Mouse (Mus musculus): ENCODE results near the gene Ggnbp2. TPM values are rescaled to one million over a fixed set of nuclear protein-coding genes. Genes with fewer than 3 reads are reported as not detected.

The Ggnbp2 gene
- polyA plus RNA-seq, 1 experiment from 2014 or later = 48.4 TPM

GRCm38 (mm10) chr11:84871548-84872069 is 992 bp upstream of the Ggnbp2 start:
- H3K9ac ChIP-seq (ENCODE audit: low read depth, low read length) = peak overlapping the region; percentile 91
- WGBS (ENCODE audit: insufficient replicate concordance) = 41% methylated on average over 4 of the region's 4 CpGs

GRCm38 (mm10) chr11:84871046-84871445 is 429 bp upstream of the Ggnbp2 start:
- Histone ChIP-seq H3K9ac (ENCODE audit: low read depth, low read length) (peak overlapping the region; percentile 91), H3K4me1 (ENCODE audit: control insufficient read depth, low read depth, low read length) (peaks cover 25% of the 10 kb centered on the region), H3K4me2 (ENCODE audit: low read depth, low read length) (peak overlapping the region; percentile 80), H3K27ac (ENCODE audit: low read length) (peak overlapping the region; percentile 100), H3K27me3 (ENCODE audit: control insufficient read depth, insufficient read depth, low read depth, low read length) (no peaks in the 10 kb centered on the region), H3K4me3 (ENCODE audit: low read depth, low read length) (peak overlapping the region; percentile 86), H3K36me3 (ENCODE audit: control insufficient read depth, insufficient read depth) (no peaks in the 10 kb centered on the region; the same call in 1 of the 2 replicates), H3K9me3 (replicated peaks; ENCODE audit: control insufficient read depth, low read length) (no peaks in the 10 kb centered on the region)
- 0% methylated on average over 10 of the region's 10 CpGs for WGBS (ENCODE audit: insufficient replicate concordance)
- peak; percentile 42 for ATAC-seq (ENCODE audit: low read depth)

More at GRCm38 (mm10) chr11:84871548-84872069, 992 bp upstream of the Ggnbp2 start:
- peaks cover 21% of the 10 kb centered on the region for H3K4me1 ChIP-seq (ENCODE audit: control insufficient read depth, low read depth, low read length)
- H3K27me3 ChIP-seq (ENCODE audit: control insufficient read depth, insufficient read depth, low read depth, low read length) = no peaks in the 10 kb centered on the region
- H3K4me3 ChIP-seq (ENCODE audit: low read depth, low read length) = peak overlapping the region; percentile 86
- H3K27ac ChIP-seq (ENCODE audit: low read length) = peak overlapping the region; percentile 100
- no peak for ATAC-seq (ENCODE audit: low read depth)
- no peaks in the 10 kb centered on the region; the same call in 1 of the 2 replicates for H3K36me3 ChIP-seq (ENCODE audit: control insufficient read depth, insufficient read depth)
- no peaks in the 10 kb centered on the region for H3K9me3 ChIP-seq (replicated peaks; ENCODE audit: control insufficient read depth, low read length)
- H3K4me2 ChIP-seq (ENCODE audit: low read depth, low read length) = peak overlapping the region; percentile 80

- Histone ChIP-seq H3K9me3 (replicated peaks; ENCODE audit: control insufficient read depth, low read length) (no peaks in the 10 kb centered on the region), H3K27ac (ENCODE audit: low read length) (peak overlapping the region; percentile 98), H3K4me1 (ENCODE audit: control insufficient read depth, low read depth, low read length) (peaks cover 34% of the 10 kb centered on the region), H3K4me2 (ENCODE audit: low read depth, low read length) (peak overlapping the region; percentile 61), H3K27me3 (ENCODE audit: control insufficient read depth, insufficient read depth, low read depth, low read length) (no peaks in the 10 kb centered on the region), H3K4me3 (ENCODE audit: low read depth, low read length) (peak overlapping the region; percentile 86), H3K9ac (ENCODE audit: low read depth, low read length) (peak overlapping the region; percentile 91), H3K36me3 (ENCODE audit: control insufficient read depth, insufficient read depth) (peaks cover 5% of the 10 kb centered on the region; the same call in 1 of the 2 replicates)
- peak; percentile 59 for ATAC-seq (ENCODE audit: low read depth)
- WGBS (ENCODE audit: insufficient replicate concordance) = under 1% methylated on average over 56 of the region's 61 CpGs
Observed at GRCm38 (mm10) chr11:84869537-84870232, 932 bp downstream of the Ggnbp2 start.

GRCm38 (mm10) chr11:84868786-84869259 is 1.8 kb downstream of the Ggnbp2 start:
- Histone ChIP-seq H3K9ac (ENCODE audit: low read depth, low read length) (peak overlapping the region; percentile 91), H3K4me1 (ENCODE audit: control insufficient read depth, low read depth, low read length) (peaks cover 32% of the 10 kb centered on the region), H3K9me3 (replicated peaks; ENCODE audit: control insufficient read depth, low read length) (no peaks in the 10 kb centered on the region), H3K36me3 (ENCODE audit: control insufficient read depth, insufficient read depth) (peaks cover 9% of the 10 kb centered on the region), H3K4me3 (ENCODE audit: low read depth, low read length) (peak overlapping the region; percentile 86), H3K27ac (ENCODE audit: low read length) (peak overlapping the region; percentile 98), H3K27me3 (ENCODE audit: control insufficient read depth, insufficient read depth, low read depth, low read length) (no peaks in the 10 kb centered on the region), H3K4me2 (ENCODE audit: low read depth, low read length) (peak overlapping the region; percentile 61)
- WGBS (ENCODE audit: insufficient replicate concordance) = 1% methylated on average over 7 of the region's 7 CpGs
- ATAC-seq (ENCODE audit: low read depth) = no peak

- Histone ChIP-seq H3K9ac (ENCODE audit: low read depth, low read length) (peak overlapping the region; percentile 57), H3K9me3 (replicated peaks; ENCODE audit: control insufficient read depth, low read length) (no peaks in the 10 kb centered on the region), H3K27ac (ENCODE audit: low read length) (0 out of 2 replicates have a peak overlapping the region, but pooled peaks have one; percentile 25), H3K4me2 (ENCODE audit: low read depth, low read length) (peak overlapping the region; percentile 76), H3K4me1 (ENCODE audit: control insufficient read depth, low read depth, low read length) (peaks cover 32% of the 10 kb centered on the region), H3K27me3 (ENCODE audit: control insufficient read depth, insufficient read depth, low read depth, low read length) (no peaks in the 10 kb centered on the region), H3K4me3 (ENCODE audit: low read depth, low read length) (peak overlapping the region; percentile 56), H3K36me3 (ENCODE audit: control insufficient read depth, insufficient read depth) (peaks cover 17% of the 10 kb centered on the region)
- WGBS (ENCODE audit: insufficient replicate concordance) = 69% methylated on average over 2 of the region's 2 CpGs
- no peak for ATAC-seq (ENCODE audit: low read depth)
Observed at GRCm38 (mm10) chr11:84867586-84867985, 3.0 kb downstream of the Ggnbp2 start.

- Histone ChIP-seq H3K36me3 (ENCODE audit: control insufficient read depth, insufficient read depth) (peaks cover 27% of the 10 kb centered on the region), H3K27me3 (ENCODE audit: control insufficient read depth, insufficient read depth, low read depth, low read length) (no peaks in the 10 kb centered on the region), H3K27ac (ENCODE audit: low read length) (no peak overlapping the region), H3K9me3 (replicated peaks; ENCODE audit: control insufficient read depth, low read length) (no peaks in the 10 kb centered on the region), H3K4me1 (ENCODE audit: control insufficient read depth, low read depth, low read length) (peaks cover 29% of the 10 kb centered on the region), H3K4me3 (ENCODE audit: low read depth, low read length) (no peak overlapping the region), H3K4me2 (ENCODE audit: low read depth, low read length) (peak overlapping the region; percentile 15; the same call in 1 of the 2 replicates), H3K9ac (ENCODE audit: low read depth, low read length) (no peak overlapping the region)
- ATAC-seq (ENCODE audit: low read depth) = no peak
- WGBS (ENCODE audit: insufficient replicate concordance) = 49% methylated on average over 2 of the region's 2 CpGs
Observed at GRCm38 (mm10) chr11:84865268-84865667, 5.3 kb downstream of the Ggnbp2 start.

- 90% methylated on average over 6 of the region's 6 CpGs for WGBS (ENCODE audit: insufficient replicate concordance)
- H3K27ac ChIP-seq (ENCODE audit: low read length) = no peak overlapping the region
- no peak overlapping the region for H3K4me3 ChIP-seq (ENCODE audit: low read depth, low read length)
- H3K4me1 ChIP-seq (ENCODE audit: control insufficient read depth, low read depth, low read length) = no peaks in the 10 kb centered on the region; the same call in 1 of the 2 replicates
- ATAC-seq (ENCODE audit: low read depth) = no peak
- H3K36me3 ChIP-seq (ENCODE audit: control insufficient read depth, insufficient read depth) = peaks cover 67% of the 10 kb centered on the region
- no peaks in the 10 kb centered on the region for H3K9me3 ChIP-seq (replicated peaks; ENCODE audit: control insufficient read depth, low read length)
- no peak overlapping the region for H3K4me2 ChIP-seq (ENCODE audit: low read depth, low read length)
- no peaks in the 10 kb centered on the region for H3K27me3 ChIP-seq (ENCODE audit: control insufficient read depth, insufficient read depth, low read depth, low read length)
- H3K9ac ChIP-seq (ENCODE audit: low read depth, low read length) = no peak overlapping the region
Observed at GRCm38 (mm10) chr11:84855285-84855684, 15.3 kb downstream of the Ggnbp2 start.

- peaks cover 63% of the 10 kb centered on the region for H3K36me3 ChIP-seq (ENCODE audit: control insufficient read depth, insufficient read depth)
Observed at GRCm38 (mm10) chr11:84847475-84848090, 23.0 kb downstream of the Ggnbp2 start.

More at GRCm38 (mm10) chr11:84847475-84848090, 23.0 kb downstream of the Ggnbp2 start:
- ATAC-seq (ENCODE audit: low read depth) = no peak
- Histone ChIP-seq H3K4me3 (ENCODE audit: low read depth, low read length) (no peak overlapping the region), H3K27ac (ENCODE audit: low read length) (no peak overlapping the region), H3K27me3 (ENCODE audit: control insufficient read depth, insufficient read depth, low read depth, low read length) (no peaks in the 10 kb centered on the region), H3K9me3 (replicated peaks; ENCODE audit: control insufficient read depth, low read length) (no peaks in the 10 kb centered on the region), H3K9ac (ENCODE audit: low read depth, low read length) (no peak overlapping the region), H3K4me1 (ENCODE audit: control insufficient read depth, low read depth, low read length) (no peaks in the 10 kb centered on the region), H3K4me2 (ENCODE audit: low read depth, low read length) (no peak overlapping the region)
- 81% methylated on average over 7 of the region's 7 CpGs for WGBS (ENCODE audit: insufficient replicate concordance)
